Mouse (Mus musculus) layer of hippocampus, postnatal 36 days (tissue): ENCODE results near the gene Rab19. TPM values are rescaled to one million over a fixed set of nuclear protein-coding genes. Genes with fewer than 3 reads are reported as not detected.
"Not testable (repeated sequence)": the region's sequence is repeated elsewhere in the genome, so short reads cannot be mapped to it uniquely, and the experiment has no call there.

Experiments used
- DNase-seq, 2 experiments: peaks; one replicate each; pipeline ENCODE4 v3.0.0; 2022
- total RNA-seq, 2 experiments: library from RNA; stranded (reverse); gene quantifications; 2 replicates each; pipeline ENCODE4 v1.2.3; 2021

Rab19 gene
- total RNA-seq, 2 experiments from 2014 or later: not detected

DNA sequence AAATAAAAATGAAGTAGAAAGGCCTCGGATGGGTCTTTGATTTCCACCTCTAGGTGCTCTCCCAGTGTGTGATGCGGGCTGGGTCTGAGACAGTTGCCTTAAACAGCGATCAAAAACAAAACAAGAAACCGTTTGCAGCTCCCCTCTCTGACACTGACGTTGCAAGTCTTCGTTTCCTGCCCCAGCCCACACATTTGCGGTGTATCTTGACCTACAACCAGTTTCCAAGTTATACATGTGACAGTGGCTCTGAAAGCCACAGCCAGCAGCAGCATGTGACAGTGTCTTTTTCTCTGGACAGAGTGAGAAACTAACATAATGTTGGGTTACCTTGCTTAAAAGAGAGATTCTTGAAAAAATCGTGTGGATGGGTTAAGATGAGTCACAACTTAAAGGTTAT is 1.2 kb upstream of the Rab19 start:
- no peak for DNase-seq

DNA sequence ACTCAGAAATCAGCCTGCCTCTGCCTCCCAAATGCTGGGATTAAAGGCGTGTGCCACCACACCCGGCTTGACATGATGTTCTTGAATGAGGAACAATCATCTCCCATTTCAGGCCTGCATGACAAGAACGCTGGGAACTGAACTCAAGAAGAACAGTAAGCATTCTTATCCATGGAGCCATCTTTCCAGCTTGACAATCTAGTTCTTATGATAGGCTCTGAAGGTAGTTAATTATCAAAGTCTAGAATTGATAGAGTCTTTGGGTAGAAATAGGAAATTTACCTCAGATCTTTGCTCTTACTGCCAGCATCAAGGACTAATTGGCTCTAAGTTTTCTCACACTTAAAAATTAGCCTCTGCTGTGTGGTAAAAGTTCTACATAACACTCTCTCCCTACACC is 699 bp upstream of the Rab19 start:
- no peak for DNase-seq

DNA sequence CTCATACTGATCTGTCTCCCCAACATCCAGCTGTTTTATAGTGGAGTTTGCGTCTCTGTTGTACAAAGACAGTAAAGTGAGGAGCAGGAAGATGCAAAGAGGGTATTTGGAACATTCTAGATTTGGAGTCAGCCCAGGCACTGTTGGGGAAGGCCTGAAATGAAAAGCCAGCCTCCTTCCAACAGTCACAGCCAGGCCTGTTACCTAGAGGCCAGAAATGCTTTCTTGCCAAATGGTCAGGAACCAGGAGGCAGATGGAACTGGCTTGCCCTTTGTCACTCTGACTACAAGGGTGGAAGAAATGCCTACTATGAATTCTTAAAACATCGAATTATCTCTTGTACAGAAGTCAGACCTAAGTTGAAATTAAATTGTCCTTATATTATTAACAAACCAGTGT is 9.0 kb downstream of the Rab19 start:
- no peak for DNase-seq

DNA sequence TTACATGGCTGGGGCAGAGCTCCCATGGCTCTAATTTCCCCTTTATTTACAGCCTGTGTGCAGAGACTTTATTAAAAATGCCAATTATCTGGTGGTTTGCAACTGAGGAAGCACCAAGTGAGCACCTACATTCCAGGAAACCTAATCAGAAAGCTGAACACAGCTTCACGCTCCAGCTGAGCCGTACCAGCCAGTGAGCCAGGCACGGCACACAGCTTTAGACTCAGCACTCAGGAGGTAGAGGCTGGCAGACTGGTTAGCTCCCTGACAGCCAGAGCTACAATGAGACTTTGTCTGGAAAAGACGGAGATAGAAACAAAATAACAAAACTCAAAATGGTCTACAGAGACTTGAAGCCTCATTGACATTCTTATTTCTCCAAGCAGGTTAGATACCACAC is 14.5 kb downstream of the Rab19 start:
- no peak for DNase-seq

DNA sequence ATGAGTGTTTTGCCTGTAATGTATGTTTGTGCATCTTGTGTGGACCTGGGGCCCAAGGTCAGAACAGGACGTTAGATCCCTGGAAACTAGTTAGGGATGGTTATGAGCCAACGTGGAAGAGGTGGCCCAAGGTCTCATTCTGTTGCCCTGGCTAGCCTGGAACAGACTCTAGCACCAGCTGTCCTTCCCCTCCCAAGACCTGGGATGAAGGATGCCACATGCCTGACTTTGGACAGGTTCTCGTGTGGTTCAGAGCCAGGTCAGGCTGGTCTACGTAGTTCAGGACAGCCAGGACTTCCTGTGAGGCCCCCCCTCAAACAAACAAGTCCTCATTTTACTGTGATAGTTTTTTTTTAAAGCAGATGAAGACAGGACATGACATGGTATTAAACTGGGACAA is 14.9 kb downstream of the Rab19 start:
- no peak for DNase-seq

DNA sequence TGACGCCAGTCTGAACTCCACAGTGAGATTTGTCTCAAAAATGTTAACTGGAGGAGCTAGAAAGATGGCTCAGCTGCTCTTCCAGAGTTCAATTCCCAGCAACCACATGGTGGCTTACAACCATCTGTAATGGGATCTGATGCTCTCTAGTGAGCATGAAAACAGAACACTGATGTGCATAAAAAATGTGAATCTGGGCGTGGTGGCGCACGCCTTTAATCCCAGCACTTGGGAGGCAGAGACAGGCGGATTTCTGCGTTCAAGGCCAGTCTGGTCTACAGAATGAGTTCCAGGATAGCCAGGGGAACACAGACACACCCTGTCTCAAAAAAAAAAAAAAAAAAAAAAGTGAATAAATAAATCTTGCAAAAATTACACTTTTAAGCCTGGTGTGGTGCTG is 16.1 kb downstream of the Rab19 start:
- no peak for DNase-seq

DNA sequence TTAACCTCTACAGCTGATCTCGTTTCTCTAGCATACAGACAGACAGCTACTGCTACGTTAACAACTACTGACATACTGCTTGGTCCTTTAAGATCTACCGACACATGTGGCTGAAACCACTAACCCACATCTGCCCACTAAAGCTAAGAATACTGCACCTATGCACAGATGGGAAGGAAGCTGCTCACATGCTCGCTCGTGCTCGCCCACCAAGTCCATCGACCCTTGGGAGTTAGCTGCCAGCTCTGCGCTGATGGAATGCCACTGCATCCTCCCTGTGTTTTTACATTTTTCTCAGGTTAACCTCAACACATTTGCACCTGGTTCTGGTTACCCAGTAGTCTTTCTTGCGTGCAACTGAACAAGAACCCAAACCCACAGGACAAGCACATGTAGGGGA is 17.4 kb downstream of the Rab19 start:
- DNase-seq: no peak

DNA sequence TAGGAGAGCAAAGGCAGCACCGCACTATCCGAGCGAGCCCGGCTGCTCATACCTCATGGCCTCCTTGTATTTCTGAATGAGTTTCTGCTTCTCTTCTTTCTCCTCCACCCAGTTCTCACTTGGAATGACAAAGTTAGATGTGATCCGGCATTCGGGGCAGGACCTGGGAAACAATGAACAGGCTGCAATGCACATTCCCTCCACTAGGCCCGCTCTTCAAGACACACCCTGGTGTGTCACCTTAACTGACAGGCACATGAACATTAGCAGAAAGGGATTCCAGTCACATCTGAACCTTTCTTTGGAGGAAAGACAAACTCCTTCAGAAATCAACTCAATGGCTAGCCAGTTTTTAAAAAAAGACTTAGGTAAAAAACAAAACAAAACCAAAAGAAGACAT is 19.4 kb downstream of the Rab19 start:
- DNase-seq: no peak

DNA sequence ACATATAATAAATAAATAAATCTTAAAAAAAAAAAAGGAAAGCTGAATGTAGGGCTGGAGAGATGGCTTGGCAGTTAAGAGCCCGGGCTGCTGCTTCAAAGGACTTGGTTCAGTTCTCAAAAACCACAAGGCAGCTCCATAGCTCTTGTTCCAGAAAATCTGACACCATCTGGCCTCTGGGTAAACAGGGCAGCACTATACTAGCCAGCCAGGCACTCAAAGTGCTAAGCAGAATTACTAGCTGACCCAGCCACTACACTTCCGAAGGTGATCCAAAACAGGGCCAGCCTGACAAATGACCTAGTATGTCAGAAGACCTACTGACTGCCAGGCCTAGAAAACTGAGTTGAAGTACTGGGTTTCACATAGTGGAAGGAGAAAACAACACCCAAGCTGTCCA is 22.2 kb downstream of the Rab19 start:
- no peak for DNase-seq

DNA sequence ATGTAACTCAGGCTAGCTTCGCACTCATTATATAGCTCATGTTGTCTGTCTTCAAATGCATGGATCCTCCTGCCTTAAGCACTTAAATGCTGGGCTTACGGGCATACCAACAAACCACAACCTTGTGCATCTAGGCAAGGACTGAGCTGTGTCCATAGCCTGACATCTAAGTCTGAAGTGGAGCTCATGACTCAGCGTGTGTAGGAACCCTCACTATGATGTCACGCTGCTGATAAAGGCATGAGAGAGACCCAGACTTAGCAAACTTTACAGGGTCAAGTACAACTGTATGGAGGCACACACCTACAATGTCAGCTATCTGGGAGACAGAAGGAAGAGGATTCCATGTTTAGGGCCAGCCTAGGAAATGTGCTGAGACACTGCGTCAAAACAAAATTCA is 25.5 kb downstream of the Rab19 start:
- DNase-seq: no peak

DNA sequence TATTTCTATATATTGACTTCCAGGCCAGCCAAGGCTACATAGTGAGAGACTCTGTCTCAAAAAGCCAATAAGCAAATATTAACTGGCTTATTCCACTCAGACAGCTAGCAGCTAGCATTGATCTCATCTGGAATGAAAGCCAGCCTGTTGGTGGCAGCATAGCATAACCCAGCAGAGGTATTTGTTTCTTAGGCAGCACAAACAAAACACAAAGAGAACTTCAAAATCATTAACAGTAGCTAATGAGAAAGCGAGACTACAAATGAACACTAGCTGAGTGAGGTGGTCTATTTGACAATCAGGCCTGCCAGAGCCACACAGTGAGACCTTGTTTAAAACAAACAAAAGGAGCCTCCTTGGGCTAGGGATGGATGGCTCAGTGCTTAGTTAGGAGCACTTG is 33.1 kb downstream of the Rab19 start:
- DNase-seq: no peak

DNA sequence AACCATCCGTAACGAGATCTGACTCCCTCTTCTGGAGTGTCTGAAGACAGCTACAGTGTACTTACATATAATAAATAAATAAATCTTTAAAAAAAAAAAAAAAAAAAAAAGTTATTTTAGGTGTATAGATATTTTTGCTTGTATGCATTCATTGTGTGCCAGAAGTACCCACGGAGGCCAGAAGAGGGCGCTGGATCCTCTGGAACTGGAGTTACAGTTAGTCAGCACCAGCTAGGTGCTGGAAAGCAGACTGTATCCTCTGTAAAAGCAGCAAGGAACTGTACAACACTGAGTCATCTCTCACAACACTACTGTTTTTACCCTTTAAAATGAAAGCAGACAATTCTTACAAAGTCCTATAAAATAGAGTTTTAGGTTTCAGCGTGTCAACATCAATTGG is 34.8 kb downstream of the Rab19 start:
- peak; percentile 39 to 62 for DNase-seq

DNA sequence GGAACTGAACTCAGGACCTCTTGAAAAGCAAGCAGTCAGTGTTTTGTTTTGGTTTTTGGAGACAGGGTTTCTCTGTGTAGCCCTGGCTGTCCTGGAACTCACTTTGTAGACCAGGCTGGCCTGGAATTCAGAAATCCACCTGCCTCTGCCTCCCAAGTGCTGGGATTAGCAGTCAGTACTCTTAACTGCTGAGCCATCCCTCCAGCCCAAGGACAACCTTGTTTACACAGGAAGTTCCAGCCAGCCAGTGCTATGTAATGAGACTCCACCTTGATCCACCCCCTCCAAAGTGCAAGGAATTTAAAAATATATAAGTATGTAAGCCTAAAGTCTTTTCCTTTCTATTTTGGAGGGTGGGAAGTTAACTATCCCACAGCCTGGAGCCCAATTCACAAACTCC is 35.7 kb downstream of the Rab19 start:
- DNase-seq: not testable (repeated sequence)

DNA sequence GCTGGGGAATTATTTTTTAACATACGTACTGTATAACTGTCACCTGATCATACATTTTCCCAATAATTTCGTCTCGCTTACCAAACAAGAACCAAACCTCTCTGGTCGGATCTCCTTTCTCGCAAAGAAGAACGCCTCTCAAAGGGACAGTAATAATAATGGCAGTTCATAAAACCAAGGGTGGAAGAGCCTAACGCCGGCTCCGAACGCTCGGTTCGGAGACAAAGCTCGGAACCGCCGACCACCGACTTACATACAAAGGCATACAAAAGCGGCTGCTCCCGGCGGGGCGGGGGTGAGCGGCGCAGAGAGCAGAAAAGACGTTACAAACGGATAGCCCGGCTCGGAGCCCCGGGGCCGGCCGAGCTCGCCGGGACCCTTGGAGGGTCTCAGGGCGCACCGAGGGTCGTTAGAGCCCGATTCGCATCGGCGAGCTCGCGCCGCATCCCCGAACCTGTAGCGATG is 38.4 kb downstream of the Rab19 start:
- DNase-seq: no peak

DNA sequence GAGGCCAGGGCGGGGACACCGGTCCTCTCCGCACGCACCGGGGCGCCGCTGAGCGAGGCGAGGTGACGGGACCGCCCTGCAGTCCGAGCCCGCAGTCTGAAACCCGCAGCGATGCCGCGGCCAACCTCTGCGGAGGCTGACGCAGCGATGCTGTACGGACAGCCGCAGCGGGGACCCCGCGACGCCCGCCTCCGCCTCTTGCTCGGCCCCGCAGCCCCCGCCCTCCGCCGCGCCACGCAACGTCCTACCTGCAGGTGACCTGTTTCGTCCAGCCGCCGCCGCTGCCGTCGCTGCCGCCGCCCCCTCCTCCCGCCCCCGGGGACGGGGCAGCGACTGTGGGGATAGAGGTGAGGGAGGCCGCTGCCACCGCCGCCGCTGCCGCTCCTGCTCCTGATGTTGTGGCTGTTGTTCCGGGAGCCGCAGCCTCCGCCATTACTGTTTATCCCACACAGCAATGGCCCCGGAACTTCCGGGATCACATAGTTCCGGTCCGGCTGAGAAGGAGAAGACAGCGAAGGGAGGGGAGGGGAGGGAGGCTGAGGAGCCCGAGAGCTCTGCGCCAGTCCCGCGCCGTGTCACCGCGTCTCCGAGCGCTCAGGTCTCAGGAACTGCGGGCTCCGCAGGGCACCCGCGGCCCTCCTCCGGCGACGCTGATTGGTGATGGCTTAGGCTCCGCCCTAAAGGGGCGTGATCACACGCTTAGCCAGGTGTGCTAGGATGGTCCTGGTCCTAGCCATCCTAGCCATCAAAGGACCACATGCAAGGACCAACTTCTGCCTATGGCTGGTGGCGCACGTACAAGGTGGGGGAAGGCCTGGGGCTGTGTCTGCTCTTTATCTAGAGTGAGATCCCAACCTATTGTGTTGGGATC is 39.1 kb downstream of the Rab19 start, which contains the start of gene Mkrn1:
TSS of gene Mkrn1 (minus strand) at position 612 of the 871 bp plus-strand sequence.
- peak; percentile 79 for DNase-seq

DNA sequence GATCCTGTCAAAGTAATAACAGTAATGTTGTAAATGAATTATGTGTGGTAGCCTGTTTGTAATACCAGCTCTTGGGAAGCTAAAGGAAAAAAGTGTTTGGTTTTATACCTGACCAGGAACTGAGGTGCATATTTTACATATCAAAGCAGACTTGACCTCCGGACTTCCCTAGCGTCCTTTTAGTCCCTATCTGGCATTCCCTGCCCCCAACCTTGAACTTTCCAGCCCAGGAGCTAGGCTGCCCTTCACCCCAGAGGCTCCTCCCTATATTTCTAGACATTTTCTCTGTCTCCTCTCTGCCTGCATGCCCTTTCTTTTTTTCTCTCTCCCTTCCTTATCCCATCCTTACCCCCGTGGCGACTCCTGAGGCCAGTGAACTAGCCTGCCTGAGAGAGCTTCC is 39.9 kb downstream of the Rab19 start:
- no peak for DNase-seq

DNA sequence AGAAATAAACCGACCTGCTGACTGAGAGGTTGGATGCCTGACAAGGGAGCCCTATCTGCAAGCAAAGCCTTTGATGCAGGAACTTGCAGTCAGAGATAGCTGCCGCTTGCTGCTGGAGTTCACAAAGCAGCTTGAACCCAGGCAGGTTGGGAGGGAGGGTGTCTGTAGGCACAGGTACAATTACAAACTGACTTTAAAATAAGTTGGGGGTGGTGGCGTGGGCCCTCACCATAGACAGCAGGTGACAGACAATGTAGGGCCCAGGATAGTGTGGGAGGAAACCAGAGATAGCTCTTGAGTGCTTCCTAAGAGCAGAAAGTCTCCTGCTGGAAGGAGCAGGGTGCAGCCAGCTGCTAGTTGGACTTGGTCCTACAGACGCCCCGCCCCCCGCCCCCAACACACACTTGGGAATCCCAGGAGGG is 42.2 kb downstream of the Rab19 start:
- DNase-seq: no peak

DNA sequence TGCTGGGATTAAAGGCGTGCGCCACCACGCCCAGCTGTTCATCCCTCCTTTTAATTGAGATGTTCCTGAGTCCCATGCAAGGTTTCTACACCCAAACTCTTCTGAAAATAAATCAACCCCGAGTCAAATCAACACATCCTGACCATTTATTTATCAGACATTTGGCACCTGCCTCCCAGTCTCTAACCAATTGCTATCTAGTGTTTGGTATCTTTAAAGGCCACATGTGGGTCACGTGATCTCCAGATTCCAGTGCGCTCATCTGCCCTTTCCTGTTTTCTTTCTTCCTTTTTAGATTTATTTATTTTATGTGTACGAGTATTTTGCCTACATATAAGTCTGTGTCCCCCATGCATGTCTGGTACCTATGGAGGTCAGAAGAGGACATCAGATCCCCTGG is 42.7 kb downstream of the Rab19 start:
- DNase-seq: no peak

DNA sequence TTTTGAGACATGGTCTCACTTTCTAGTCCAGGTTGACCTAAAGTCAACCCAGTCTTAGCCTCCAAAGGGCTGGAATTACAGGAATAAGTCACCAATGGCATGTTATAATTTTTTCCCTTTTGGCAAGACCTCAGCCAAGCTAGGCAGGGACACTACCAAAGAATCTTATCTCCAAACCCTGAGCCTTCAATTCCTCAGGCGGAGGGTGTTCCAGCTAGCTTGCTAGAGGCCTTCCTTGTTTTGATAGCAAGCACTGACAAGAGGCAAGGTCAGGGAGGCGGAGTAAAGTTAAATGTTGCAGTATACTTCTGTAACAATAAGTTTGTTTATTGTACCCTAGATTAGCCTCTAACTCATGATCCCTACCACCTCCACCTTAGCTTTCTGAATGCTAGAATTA is 44.2 kb downstream of the Rab19 start:
- no peak for DNase-seq

DNA sequence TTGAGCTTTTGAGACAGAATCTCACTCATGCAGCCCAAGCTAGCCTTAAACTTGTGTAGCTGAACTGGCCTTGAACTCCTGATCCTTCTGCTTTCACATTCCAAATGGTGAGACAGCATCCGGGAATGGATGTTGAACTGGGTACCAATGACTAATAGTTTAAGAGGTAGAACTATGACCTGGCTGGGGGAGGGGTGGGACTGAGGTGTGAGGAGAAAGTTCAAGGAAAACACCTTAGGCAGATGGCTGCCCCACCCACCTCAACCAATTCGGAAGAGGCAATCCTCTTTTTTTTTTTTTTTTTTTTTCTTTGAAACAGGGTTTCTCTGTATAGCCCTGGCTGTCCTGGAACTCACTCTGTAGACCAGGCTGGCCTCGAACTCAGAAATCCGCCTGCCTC is 45.8 kb downstream of the Rab19 start:
- no peak for DNase-seq

DNA sequence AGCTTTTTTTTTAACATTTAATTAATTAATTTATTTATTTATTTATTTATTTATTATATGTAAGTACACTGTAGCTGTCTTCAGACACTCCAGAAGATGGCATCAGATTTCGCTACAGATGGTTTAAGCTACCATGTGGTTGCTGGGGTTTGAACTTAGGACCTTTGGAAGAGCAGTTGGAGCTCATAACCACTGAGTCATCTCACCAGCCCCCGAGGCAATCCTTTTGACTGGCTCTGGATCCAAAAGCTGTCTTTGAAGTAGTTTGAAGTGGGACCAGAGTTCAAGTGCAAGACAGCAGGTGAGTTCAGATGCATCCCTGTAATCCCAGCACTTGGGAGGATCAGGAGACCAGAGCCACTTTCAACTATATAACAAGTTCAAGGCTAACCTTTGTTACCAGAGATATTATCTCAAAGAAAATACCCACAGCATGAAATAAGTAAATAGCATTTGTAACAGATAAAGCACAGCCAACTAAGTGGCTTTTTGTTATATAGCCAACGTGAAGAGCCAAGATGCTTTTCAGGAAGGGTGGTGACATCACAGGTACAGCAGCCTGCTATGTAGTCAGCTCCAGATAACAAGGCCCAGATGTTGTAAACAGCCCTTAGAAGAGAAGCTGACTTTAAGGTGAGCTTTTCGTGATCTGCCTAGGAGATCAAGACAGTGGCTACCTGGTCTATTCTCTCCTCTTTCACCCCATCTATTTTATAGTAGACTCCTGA is 46.5 kb downstream of the Rab19 start:
- no peak for DNase-seq

DNA sequence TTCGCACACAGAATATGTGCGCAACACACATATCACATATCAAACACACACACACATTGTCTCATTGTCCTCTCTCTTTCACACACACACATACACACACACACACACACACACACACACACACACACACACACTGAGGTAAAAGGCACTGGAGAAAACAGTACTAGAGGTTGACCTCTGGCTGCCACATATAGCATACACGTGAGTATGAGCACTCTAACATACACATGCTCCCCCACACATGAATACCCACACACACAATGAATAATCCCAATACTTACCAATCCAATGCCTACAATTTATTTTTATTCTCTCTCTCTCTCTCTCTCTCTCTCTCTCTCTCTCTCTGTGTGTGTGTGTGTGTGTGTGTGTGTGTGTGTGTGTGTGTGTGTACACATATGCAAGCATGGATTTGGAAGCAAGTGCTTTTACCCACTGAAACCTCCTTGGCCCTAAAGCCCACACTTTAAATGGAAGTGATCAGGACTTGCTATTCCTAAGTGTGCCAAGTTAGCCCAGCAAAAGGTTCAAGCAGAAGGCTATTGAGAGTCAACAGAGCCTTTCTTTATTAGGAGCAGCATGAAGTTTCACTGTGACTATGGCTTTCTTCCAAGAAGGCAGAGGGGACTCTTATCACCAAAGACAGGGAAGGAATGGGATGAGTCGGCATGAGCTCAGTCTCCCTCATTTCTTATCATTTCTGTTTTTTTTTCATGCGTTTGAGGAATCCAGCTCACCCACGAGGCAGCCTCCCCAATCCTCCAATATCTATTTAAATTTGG is 48.2 kb downstream of the Rab19 start:
- DNase-seq: no peak

DNA sequence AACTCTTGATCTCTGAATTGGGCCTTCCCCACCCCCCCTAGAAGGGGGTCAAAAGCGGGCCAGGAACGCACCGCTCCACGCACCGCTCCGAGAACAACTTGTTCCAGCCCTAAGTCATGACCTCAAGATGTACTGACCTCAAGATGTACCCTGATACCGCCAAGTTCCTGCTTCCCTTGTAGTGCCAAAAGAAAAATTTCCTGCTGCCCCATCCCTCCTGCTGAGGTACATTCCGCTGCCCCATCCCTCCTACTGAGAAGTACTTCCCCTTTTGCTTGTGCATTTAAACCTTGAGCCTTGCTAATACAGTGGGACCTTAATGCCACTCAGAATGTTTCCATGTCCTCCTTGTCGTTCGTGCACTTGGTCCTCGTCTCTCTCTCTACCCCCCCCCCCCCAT is 49.7 kb downstream of the Rab19 start:
- DNase-seq: no peak
